Mouse (Mus musculus) cerebellum, adult 2 months (tissue): ENCODE measurements around the gene Zbtb8os. TPM values are rescaled to one million over a fixed set of nuclear protein-coding genes. Genes with fewer than 3 reads are reported as not detected.

Source experiments
- DNase-seq, 2 experiments: peaks; one replicate each; pipeline ENCODE4 v3.0.0; 2021
- H3K27ac ChIP-seq: fragments of 200-500 bp; 2 replicates; pipeline ENCODE4 v1.5.1; 2012; ENCODE audit warnings: low read length, control low read depth, inconsistent platforms; ENCODE audit not compliant: insufficient read depth
- H3K27me3 ChIP-seq: fragments of 200-500 bp; 2 replicates; pipeline ENCODE4 v1.6.1; 2012; ENCODE audit warnings: inconsistent platforms, mild to moderate bottlenecking, low read length, moderate library complexity; ENCODE audit not compliant: control insufficient read depth, insufficient read depth
- H3K4me1 ChIP-seq: fragments of 200-500 bp; 2 replicates; pipeline ENCODE4 v1.6.1; 2011; ENCODE audit warnings: low read length; ENCODE audit not compliant: control insufficient read depth, insufficient read depth
- H3K4me3 ChIP-seq: fragments of 200-500 bp; replicated peaks from 2 replicates; pipeline ENCODE3; 2011; ENCODE audit warnings: mild to moderate bottlenecking, low read depth, low read length, control low read depth; ENCODE audit not compliant: insufficient read depth
- CTCF ChIP-seq: fragments of 200-500 bp; IDR thresholded peaks from 2 replicates; pipeline ENCODE4 v1.5.1; 2011; ENCODE audit warnings: low read depth, mild to moderate bottlenecking, control low read depth, low read length, moderate library complexity, borderline replicate concordance; ENCODE audit not compliant: insufficient read depth
- POLR2A ChIP-seq: fragments of 200-500 bp; IDR thresholded peaks from 2 replicates; pipeline ENCODE4 v1.6.1; 2011; ENCODE audit warnings: low read length, control low read depth, borderline replicate concordance; ENCODE audit not compliant: insufficient read depth
- WGBS: fragments of 180-500 bp; shearing (Covaris S2); methylation state at CpG from one replicate; pipeline ENCODE4 v1.1.7; 2018; 5-methylcytosine and 5-hydroxymethylcytosine counted together
- polyA plus RNA-seq: library from polyadenylated mRNA; depleted of rRNA; stranded (reverse); fragments of >200 nt; gene quantifications from 2 replicates; pipeline ENCODE4 v1.2.3, GENCODE M21; 2012

Gene Zbtb8os
- polyA plus RNA-seq, 1 experiment, result 35.3 TPM

- no peaks in the 10 kb centered on the region for H3K27me3 ChIP-seq
- DNase-seq, result no peak
- H3K27ac ChIP-seq, result no peak overlapping the region
- no peak overlapping the region for H3K4me3 ChIP-seq
- H3K4me1 ChIP-seq, result no peaks in the 10 kb centered on the region
- WGBS, result 69% methylated on average over 3 of the region's 3 CpGs
- TF ChIP-seq POLR2A (no peak), CTCF (no peak)
These were observed 21.6 kb upstream of the Zbtb8os start for GRCm38 (mm10) chr4:129313886-129314285.

GRCm38 (mm10) chr4:129320876-129321275, 14.6 kb upstream of the Zbtb8os start:
- WGBS, result 88% methylated on average over 1 of the region's 1 CpGs
- DNase-seq, result no peak
- H3K4me3 ChIP-seq, result no peak overlapping the region
- H3K27ac ChIP-seq, result no peak overlapping the region
- no peaks in the 10 kb centered on the region for H3K27me3 ChIP-seq
- TF ChIP-seq CTCF, result no peak
- TF ChIP-seq POLR2A, result no peak
- H3K4me1 ChIP-seq, result no peaks in the 10 kb centered on the region

- H3K27me3 ChIP-seq, result no peaks in the 10 kb centered on the region
- WGBS, result 76% methylated on average over 5 of the region's 5 CpGs
- H3K27ac ChIP-seq, result no peak overlapping the region
- no peaks in the 10 kb centered on the region for H3K4me1 ChIP-seq
- no peak for DNase-seq
- TF ChIP-seq CTCF (no peak), POLR2A (no peak)
- no peak overlapping the region for H3K4me3 ChIP-seq
These were observed 13.5 kb upstream of the Zbtb8os start for GRCm38 (mm10) chr4:129322042-129322441.

- 92% methylated on average over 1 of the region's 1 CpGs for WGBS
- H3K27ac ChIP-seq, result no peak overlapping the region
- no peak for DNase-seq
- H3K27me3 ChIP-seq, result no peaks in the 10 kb centered on the region
- no peaks in the 10 kb centered on the region for H3K4me1 ChIP-seq
- no peak for TF ChIP-seq POLR2A
- TF ChIP-seq CTCF, result no peak
- no peak overlapping the region for H3K4me3 ChIP-seq
These were observed 12.0 kb upstream of the Zbtb8os start for GRCm38 (mm10) chr4:129323491-129323890.

- TF ChIP-seq CTCF (no peak), POLR2A (no peak)
- Histone ChIP-seq H3K4me1 (no peaks in the 10 kb centered on the region), H3K27me3 (no peaks in the 10 kb centered on the region), H3K4me3 (no peak overlapping the region), H3K27ac (no peak overlapping the region)
- DNase-seq, result no peak
- WGBS, result 47% methylated on average over 1 of the region's 1 CpGs
These were observed 10.7 kb upstream of the Zbtb8os start for GRCm38 (mm10) chr4:129324756-129325155.

GRCm38 (mm10) chr4:129326191-129326590, 9.3 kb upstream of the Zbtb8os start:
- no peak overlapping the region for H3K4me3 ChIP-seq
- no peaks in the 10 kb centered on the region; the same call in 1 of the 2 replicates for H3K4me1 ChIP-seq
- 60% methylated on average over 1 of the region's 1 CpGs for WGBS
- H3K27me3 ChIP-seq, result no peaks in the 10 kb centered on the region
- no peak for TF ChIP-seq CTCF
- no peak for TF ChIP-seq POLR2A
- no peak overlapping the region for H3K27ac ChIP-seq
- no peak for DNase-seq

- TF ChIP-seq CTCF, result no peak
- no peak for TF ChIP-seq POLR2A
- Histone ChIP-seq H3K4me3 (no peak overlapping the region), H3K27me3 (no peaks in the 10 kb centered on the region), H3K27ac (no peak overlapping the region), H3K4me1 (peaks cover 2% of the 10 kb centered on the region)
- WGBS, result 7% methylated on average over 1 of the region's 1 CpGs
- DNase-seq, result no peak
These were observed 2.6 kb upstream of the Zbtb8os start for GRCm38 (mm10) chr4:129332846-129333245.

GRCm38 (mm10) chr4:129334677-129335215, 749 bp upstream of the Zbtb8os start:
- H3K4me1 ChIP-seq, result peaks cover 2% of the 10 kb centered on the region
- TF ChIP-seq POLR2A (0 out of 2 replicates have a peak, but pooled peaks have one; percentile 39), CTCF (no peak)
- H3K4me3 ChIP-seq, result peak overlapping the region; percentile 94
- H3K27ac ChIP-seq, result peak overlapping the region; percentile 88
- no peak for DNase-seq
- under 1% methylated on average over 62 of the region's 62 CpGs for WGBS
- H3K27me3 ChIP-seq, result no peaks in the 10 kb centered on the region

GRCm38 (mm10) chr4:129336291-129336690, 796 bp downstream of the Zbtb8os start:
- WGBS, result 43% methylated on average over 14 of the region's 14 CpGs
- TF ChIP-seq CTCF (no peak), POLR2A (no peak)
- peak overlapping the region; percentile 67; the same call in 1 of the 2 replicates for H3K27ac ChIP-seq

More at GRCm38 (mm10) chr4:129336291-129336690, 796 bp downstream of the Zbtb8os start:
- no peak for DNase-seq
- peak overlapping the region; percentile 60 for H3K4me3 ChIP-seq
- H3K4me1 ChIP-seq, result peaks cover 2% of the 10 kb centered on the region
- no peaks in the 10 kb centered on the region for H3K27me3 ChIP-seq
